Mouse (Mus musculus) splenic B cell, adult 2 months (primary cell): ENCODE measurements around the gene Pomp.
"Not testable (repeated sequence)": the region's sequence is repeated elsewhere in the genome, so short reads cannot be mapped to it uniquely, and the experiment has no call there.

ENCODE experiments used
- DNase-seq: peaks from one replicate; pipeline ENCODE4 v3.0.0-alpha.2; 2011; ENCODE audit warnings: low read depth, low spot score
- H3K27me3 ChIP-seq: 2 replicates; pipeline ENCODE4 v1.6.1; 2012; ENCODE audit warnings: mild to moderate bottlenecking, low read length, moderate library complexity, mixed read lengths; ENCODE audit not compliant: control insufficient read depth, poor library complexity, insufficient read depth, severe bottlenecking
- H3K36me3 ChIP-seq: 2 replicates; pipeline ENCODE4 v1.6.1; 2012; ENCODE audit warnings: mild to moderate bottlenecking, low read length, moderate library complexity, mixed read lengths; ENCODE audit not compliant: control insufficient read depth, poor library complexity, insufficient read depth, severe bottlenecking

Pomp gene

GRCm38 (mm10) chr5:147879971-147880682 lies 19.9 kb downstream of the Pomp start:
- Histone ChIP-seq H3K27me3 (no peaks in the 10 kb centered on the region), H3K36me3 (peaks cover 10% of the 10 kb centered on the region)
- DNase-seq = no peak

- peaks cover 7% of the 10 kb centered on the region for H3K36me3 ChIP-seq
- DNase-seq = no peak
- no peaks in the 10 kb centered on the region for H3K27me3 ChIP-seq
These were observed 23.3 kb downstream of the Pomp start for GRCm38 (mm10) chr5:147883581-147883980.

GRCm38 (mm10) chr5:147888313-147889297 lies 28.3 kb downstream of the Pomp start:
- peaks cover 1% of the 10 kb centered on the region; the same call in 1 of the 2 replicates for H3K36me3 ChIP-seq
- H3K27me3 ChIP-seq = no peaks in the 10 kb centered on the region
- no peak for DNase-seq

GRCm38 (mm10) chr5:147892735-147893134 lies 32.5 kb downstream of the Pomp start:
- no peak for DNase-seq

GRCm38 (mm10) chr5:147893143-147893542 lies 32.9 kb downstream of the Pomp start:
- DNase-seq = no peak
- Histone ChIP-seq H3K27me3 (no peaks in the 10 kb centered on the region), H3K36me3 (no peaks in the 10 kb centered on the region)

More at GRCm38 (mm10) chr5:147892735-147893134, 32.5 kb downstream of the Pomp start:
- Histone ChIP-seq H3K36me3 (no peaks in the 10 kb centered on the region), H3K27me3 (no peaks in the 10 kb centered on the region)

- no peak for DNase-seq
- Histone ChIP-seq H3K27me3 (no peaks in the 10 kb centered on the region), H3K36me3 (no peaks in the 10 kb centered on the region)
These were observed 33.6 kb downstream of the Pomp start for GRCm38 (mm10) chr5:147893766-147894454.

GRCm38 (mm10) chr5:147894455-147895076 lies 34.3 kb downstream of the Pomp start, which contains the start of gene Slc46a3:
TSS of gene Slc46a3 (minus strand) at chr5:147894815.
- Histone ChIP-seq H3K36me3 (no peaks in the 10 kb centered on the region), H3K27me3 (no peaks in the 10 kb centered on the region)
- peak; percentile 95 for DNase-seq

GRCm38 (mm10) chr5:147895436-147896198 lies 35.4 kb downstream of the Pomp start:
- Histone ChIP-seq H3K36me3 (no peaks in the 10 kb centered on the region), H3K27me3 (no peaks in the 10 kb centered on the region)
- DNase-seq = peak; percentile 74

- peak; percentile 28 for DNase-seq
- H3K27me3 ChIP-seq, H3K36me3 ChIP-seq: not testable (repeated sequence)
These were observed 36.2 kb downstream of the Pomp start for GRCm38 (mm10) chr5:147896501-147896900.

- Histone ChIP-seq H3K27me3 (no peaks in the 10 kb centered on the region), H3K36me3 (no peaks in the 10 kb centered on the region)
- DNase-seq = no peak
These were observed 38.0 kb downstream of the Pomp start for GRCm38 (mm10) chr5:147898254-147898653.

- no peaks in the 10 kb centered on the region for H3K27me3 ChIP-seq
- peak; percentile 82 for DNase-seq
These were observed 38.8 kb downstream of the Pomp start for GRCm38 (mm10) chr5:147898968-147899549.

GRCm38 (mm10) chr5:147902008-147902757 lies 41.9 kb downstream of the Pomp start:
- Histone ChIP-seq H3K36me3 (no peaks in the 10 kb centered on the region), H3K27me3 (no peaks in the 10 kb centered on the region)
- DNase-seq = no peak

More at GRCm38 (mm10) chr5:147898968-147899549, 38.8 kb downstream of the Pomp start:
- no peaks in the 10 kb centered on the region for H3K36me3 ChIP-seq

GRCm38 (mm10) chr5:147903166-147903565 lies 42.9 kb downstream of the Pomp start:
- DNase-seq = no peak
- Histone ChIP-seq H3K36me3 (no peaks in the 10 kb centered on the region), H3K27me3 (no peaks in the 10 kb centered on the region)
